Mouse (Mus musculus): Measurements from ENCODE around the gene Gm3033. TPM values are rescaled to one million over a fixed set of nuclear protein-coding genes. Genes with fewer than 3 reads are reported as not detected.
"Not testable (repeated sequence)": the region's sequence is repeated elsewhere in the genome, so short reads cannot be mapped to it uniquely, and the experiment has no call there.

Gene Gm3033
- not detected for total RNA-seq (2021)

GRCm38 (mm10) chr14:3845945-3846344 is at the start of gene Gm3033:
Gene Gm3033 (plus strand): TSS chr14:3846245.
- not testable (repeated sequence) for DNase-seq (ENCODE audit: low spot score in 2 of 2)

GRCm38 (mm10) chr14:3809774-3810173 is 36.3 kb upstream of the Gm3033 start, which contains the start of gene Gm3002:
Gene Gm3002 (plus strand): TSS chr14:3810074.
- DNase-seq (ENCODE audit: low spot score in 2 of 2); intact Hi-C loops (cut with DNase I): not testable (repeated sequence)

More at GRCm38 (mm10) chr14:3845945-3846344, at the start of gene Gm3033:
- intact Hi-C loops (cut with DNase I) = not testable (repeated sequence)

DNA sequence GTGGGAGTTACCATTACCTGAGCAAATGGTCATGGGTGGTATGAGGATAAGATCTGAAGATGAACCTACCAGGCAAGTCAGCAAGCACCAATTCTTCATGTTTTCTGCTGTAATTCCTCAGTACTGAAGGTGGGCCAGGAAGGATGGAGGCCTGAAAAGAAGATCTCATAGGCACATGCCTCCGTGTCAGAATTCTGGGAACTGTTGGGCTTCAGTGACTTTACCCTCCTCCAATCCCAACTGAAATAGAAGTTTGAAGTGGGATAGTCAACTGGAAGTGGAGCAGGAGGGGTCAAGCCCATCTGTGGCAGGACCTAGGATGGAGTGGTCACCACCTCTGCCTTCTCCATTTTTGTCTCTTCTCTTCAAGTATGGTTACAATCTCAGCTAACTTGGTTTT is 37.8 kb downstream of the Gm3033 start, which contains the start of gene Gm2916:
Gene Gm2916 (plus strand): TSS at position 301 of the 400 bp plus-strand sequence.
- intact Hi-C loops (cut with DNase I); DNase-seq (ENCODE audit: low spot score in 2 of 2): not testable (repeated sequence)

Other genes with a start within 250 kb of the Gm3033 start
- not detected for gene Gm3012, start 211.7 kb upstream of the Gm3033 start, total RNA-seq (2021)
- gene Gm3020, start 194.2 kb upstream of the Gm3033 start, total RNA-seq (2021) = 1 to 10 TPM; 1.8 to 2.6 TPM
- gene Gm3043, start 157.5 kb upstream of the Gm3033 start, total RNA-seq (2021) = not detected
- under 1 TPM in 1 of 2 experiments, not detected in 1; 0.93 TPM for gene Gm3002, start 36.2 kb upstream of the Gm3033 start, total RNA-seq (2021)
- gene Gm2916, start 37.9 kb downstream of the Gm3033 start, total RNA-seq (2021) = not detected
- not detected for gene Gm3029, start 85.5 kb downstream of the Gm3033 start, total RNA-seq (2021)
- gene Gm3095, start 117.3 kb downstream of the Gm3033 start, total RNA-seq (2021) = under 1 TPM in 1 of 2 experiments, not detected in 1; 0.29 TPM
- gene Gm3099, start 152.1 kb downstream of the Gm3033 start, total RNA-seq (2021) = not detected
- 1 to 10 TPM; 1.8 to 2.5 TPM for gene Gm5796, start 177.7 kb downstream of the Gm3033 start, total RNA-seq (2021)
- under 1 TPM; 0.27 to 0.41 TPM for gene Gm3115, start 237.9 kb downstream of the Gm3033 start, total RNA-seq (2021)

Data from left cerebral cortex, postnatal 36 days (tissue).